Mouse (Mus musculus) ovary, postnatal 36 days (tissue): ENCODE data around the gene Xdh.

Experiments used
- DNase-seq: peaks from one replicate; pipeline ENCODE4 v3.0.0; 2022; ENCODE audit warnings: low spot score, mixed read lengths

Xdh gene

DNA sequence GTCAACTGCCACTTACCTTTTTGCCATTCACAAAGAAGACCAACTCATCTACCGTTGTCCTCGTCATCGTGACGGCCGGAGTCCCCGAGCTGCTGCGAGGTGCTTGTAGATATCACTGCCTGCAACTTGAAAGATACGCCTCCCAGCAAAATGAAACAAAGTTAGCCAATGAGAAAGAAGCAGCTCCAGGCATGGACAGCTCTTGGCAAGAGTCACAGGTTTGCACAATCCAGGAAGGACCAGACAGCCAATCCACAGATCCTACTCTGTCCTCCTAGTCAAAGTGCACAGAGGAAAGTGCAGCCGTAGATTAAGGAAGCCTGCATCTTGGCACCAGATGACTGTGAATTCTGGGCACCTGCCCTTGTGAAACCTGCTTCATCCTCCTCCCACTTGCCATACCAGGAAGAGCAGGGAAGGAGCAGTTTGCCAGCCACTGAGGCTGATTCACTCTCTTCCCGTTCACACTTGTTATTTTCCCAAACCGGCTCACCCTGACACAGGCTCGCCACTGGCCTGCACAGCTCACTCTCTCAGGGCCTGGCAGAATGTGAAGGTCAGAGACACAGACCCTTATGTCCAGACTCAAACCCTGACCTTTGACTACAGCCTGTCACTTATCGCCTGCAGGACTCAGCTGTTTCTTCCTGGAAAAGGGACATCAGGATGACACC lies at the start of gene Xdh:
TSS of gene Xdh (minus strand) at position 135 of the 674 bp plus-strand sequence.
- DNase-seq, result peak; percentile 41

DNA sequence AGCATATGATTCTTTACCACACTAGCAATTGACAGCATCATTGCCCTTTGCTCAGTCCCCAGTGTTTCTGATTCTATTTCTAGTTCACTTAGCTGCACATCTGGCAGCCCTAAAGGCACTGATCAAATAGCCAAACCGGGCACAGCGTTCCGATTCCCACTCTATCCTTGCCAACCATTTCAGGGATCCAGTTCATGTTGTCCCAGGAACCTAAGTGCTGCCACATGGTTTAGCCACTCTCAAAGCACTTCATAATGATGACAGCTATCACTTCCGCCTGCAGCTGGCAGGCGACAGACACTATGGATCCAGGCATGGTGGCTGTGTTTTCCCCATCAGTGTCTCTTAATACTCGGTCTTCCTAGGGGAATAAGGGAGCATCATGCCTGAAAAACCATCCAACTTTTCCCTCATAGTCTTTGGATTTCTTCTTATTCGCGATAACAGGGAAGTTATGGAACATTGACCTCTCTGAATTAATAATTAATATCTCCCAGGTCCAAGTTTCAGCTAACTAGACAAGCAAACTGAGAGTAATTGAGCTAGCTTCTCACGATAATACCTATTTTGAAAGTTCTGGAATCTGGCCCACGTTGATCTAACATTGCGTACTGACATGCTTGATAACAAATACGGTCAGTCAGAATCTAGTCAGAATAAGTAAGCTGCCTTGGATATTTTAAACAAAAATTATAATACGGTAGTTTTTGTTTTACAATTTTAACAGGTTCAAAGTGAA lies 46.1 kb upstream of the Xdh start:
- no peak for DNase-seq

DNA sequence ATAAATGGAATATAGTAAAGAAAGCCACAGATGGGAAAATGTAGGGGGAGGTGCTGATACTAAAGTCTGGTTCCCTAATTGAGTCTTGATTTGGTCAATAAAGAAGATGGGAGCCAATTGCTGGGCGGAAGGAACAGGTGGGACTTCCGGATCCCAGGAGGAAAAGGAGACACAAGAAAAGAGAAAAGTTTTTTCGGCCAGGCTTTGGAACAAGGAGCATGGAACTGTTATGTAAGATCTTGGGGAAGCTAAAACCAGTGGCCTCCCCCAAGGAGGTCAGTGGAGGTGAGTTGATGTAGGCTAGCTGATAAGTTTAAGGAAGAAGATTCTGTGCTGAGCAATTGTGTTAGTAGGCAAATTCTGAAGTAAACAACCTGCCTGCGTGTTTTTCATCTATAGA lies 41.3 kb upstream of the Xdh start:
- no peak for DNase-seq

DNA sequence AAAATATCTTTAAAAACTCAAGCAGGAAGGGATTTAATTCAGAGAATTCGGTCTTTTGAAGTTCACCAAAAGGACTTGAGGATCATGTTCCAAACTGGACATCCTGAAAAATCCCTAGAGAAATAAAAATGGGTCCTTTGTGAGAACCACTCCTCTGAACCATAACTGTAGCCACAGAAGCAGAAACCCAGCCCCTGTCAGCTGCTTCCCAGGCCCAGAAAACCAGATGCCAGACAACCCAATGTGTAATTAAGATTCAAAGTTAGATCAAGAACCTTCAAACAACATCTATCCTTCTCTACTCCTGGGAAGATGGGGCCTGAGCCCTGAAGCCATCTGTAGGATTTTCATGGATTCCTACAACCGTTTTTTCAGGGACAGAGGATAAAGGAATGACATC lies 36.6 kb upstream of the Xdh start:
- no peak for DNase-seq

DNA sequence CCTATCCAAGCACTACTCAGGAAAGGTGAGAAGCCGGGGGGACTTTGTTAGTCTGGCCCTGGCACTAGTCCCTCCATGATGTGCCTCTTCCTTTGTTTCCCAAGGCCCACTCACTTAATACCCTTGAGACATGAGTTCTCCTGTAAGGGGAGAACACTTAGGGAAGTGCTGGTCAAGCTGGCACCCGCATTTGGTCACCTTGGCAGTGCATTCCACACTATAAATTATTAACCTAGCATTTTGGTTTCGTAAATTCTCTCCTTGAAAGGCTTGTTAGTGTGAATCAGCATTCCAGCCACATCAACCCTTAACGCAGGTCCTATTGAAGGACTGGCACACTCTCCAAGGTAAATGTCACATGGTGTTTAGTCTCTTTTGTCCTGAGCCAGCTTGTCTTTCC lies 35.9 kb upstream of the Xdh start:
- no peak for DNase-seq

DNA sequence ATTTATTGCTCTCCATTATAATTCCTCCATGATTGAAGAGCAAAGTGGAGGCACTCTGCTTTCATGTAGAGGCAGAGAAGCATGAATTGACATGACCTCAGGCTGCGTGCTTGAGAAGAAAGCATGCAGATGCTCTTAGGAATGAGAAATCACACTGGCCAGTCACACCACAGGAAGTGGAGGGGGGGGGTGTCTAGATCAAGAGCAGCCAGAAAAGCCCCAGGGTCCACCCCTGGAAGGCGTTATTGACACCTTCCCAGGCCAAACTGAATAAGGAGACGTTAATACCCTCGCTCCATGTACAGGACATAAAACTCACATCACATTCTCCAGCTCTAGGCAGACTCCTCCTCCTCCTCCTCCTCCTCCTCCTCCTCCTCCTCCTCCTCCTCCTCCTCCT lies 34.5 kb upstream of the Xdh start:
- no peak for DNase-seq

DNA sequence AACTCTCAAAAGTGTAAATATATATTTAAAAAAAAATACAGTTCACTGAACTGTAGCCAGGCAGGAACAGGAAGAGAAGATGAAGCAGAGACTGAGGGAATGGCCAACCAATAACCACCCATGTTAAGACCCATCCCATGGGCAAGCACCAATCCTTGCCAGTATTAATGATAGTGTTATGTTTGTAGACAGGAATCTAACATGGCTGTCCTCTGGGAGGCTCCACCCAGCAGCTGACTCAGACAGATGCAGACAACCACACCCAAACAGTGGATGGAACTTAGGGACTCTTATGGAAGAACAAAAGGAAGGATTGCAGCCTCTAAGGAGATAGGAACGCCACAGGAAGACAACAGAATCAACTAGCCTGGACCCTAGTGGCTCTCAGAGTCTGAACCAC lies 32.9 kb upstream of the Xdh start:
- DNase-seq, result no peak

DNA sequence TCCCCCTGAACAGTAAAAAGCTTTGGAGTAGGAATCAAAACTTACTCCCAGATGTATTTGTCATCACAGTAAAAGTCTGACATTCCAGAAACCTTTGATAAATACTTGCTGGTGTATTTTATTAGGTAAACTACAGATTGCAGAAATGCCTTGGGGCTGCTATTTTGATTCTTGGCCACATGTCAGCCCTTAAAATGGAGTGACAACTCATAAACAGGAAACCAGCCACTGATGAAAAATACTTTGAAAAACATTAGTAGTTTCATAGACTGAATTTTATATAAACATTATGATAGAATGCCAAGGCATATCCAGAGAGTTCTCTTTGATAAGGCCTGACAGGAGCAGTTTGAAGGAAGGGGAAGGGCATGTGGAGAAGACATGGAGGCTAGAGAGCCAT lies 26.1 kb upstream of the Xdh start:
- no peak for DNase-seq

DNA sequence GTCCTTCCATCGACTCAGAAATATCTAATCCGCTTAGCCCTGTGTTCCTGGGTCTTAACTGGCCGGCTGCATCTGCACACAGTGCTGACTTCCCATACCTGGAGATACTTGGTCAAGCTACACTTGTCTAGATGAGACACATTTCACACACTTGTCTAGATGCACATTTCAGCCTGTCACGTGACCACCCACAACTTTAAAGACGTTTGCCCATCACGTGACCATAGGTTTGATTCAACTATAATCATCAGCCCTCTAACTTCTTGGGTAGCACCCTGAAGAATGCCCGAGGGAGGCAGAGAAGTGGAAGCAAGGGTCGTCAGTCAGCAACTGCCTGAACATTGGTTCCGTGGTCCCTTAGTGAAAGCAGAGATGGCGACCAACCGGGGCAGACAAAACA lies 22.7 kb upstream of the Xdh start:
- no peak for DNase-seq

DNA sequence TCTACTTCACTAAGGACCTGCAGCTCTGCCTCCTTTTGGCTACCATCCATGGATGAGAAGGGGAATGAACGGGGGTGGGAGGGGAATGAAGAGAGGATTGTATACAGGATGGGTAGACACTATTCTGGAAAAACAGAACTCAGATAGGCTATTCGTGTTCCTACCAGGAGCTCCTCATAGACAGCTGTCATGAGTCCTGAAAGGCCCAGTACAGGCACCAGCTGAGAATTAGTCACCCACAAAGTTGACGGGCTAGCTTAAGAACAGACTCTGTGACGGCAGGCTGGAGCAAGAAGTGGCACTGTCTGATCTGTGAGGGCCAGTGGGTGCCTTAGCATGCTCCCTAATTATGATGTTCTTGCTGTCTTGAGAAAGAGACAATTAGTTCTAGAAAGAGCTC lies 21.3 kb upstream of the Xdh start:
- no peak for DNase-seq

DNA sequence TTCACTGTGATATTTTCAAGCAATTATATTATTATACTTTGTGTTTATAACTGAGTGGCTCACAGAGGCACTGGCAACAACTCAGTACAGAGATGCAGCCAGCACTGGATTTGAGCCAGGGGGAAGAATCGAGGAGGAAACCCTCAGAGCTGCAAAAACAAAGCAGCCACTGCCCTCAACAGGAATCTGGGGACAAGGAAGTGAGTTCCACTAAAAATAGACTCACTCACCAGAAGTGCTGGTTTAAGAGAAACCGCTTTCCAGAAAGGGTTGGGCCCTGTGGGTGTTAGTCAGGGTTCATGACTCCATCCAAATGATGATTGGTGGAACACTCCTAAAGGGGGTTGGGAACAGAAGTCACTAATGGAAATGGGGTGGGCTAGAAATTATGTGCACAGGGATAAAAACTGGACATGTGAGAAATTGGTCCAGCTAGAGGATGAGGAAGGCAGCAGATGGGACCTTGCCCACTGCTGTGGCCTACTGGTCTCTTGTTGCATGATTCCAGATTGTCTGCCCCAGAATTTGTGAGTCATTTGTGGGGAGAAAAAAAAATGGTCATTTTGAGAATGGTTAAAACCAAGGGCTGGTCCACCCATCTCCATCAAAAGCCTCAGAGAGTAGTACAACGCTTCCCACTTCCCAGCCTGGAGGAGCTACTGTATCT lies 20.5 kb upstream of the Xdh start:
- DNase-seq, result peak; percentile 54

DNA sequence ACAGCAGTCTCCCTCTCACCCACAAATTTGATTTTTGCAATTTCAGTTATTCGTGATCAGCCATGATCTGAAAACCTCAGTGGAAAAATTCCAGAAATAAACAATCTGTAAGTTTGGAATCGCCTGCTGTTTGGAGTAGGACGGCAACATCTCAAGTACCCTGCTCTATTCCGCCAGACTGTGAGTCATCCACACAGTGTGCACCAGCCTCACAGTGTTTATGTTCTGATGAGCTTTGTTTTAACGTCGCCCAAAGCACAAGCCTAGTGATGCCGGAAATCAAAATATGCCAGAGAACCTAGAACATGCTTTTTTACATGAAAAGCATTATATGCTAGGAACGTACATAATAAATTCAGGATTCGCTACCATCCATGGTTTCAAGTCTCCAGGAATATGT lies 14.9 kb upstream of the Xdh start:
- no peak for DNase-seq

DNA sequence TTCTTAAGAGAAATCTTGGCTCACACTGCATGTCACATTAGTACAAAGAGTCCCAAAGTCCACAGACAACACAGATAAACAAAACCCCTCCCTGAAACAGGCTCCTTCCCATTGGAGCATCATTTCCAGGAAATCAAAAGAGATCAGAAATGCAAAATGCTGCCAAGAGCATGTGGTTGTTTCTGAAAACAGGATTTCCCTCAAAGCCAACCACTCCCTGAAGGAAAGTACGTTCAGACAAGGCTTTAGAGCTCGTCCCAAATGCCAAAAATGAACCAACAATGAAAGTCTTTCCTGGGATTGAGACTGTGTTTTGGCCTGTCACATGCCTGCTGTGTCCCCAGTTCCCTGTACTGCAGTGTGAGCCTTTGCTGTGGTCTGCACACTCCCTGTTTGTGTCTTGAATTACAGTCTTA lies 12.6 kb upstream of the Xdh start:
- no peak for DNase-seq

DNA sequence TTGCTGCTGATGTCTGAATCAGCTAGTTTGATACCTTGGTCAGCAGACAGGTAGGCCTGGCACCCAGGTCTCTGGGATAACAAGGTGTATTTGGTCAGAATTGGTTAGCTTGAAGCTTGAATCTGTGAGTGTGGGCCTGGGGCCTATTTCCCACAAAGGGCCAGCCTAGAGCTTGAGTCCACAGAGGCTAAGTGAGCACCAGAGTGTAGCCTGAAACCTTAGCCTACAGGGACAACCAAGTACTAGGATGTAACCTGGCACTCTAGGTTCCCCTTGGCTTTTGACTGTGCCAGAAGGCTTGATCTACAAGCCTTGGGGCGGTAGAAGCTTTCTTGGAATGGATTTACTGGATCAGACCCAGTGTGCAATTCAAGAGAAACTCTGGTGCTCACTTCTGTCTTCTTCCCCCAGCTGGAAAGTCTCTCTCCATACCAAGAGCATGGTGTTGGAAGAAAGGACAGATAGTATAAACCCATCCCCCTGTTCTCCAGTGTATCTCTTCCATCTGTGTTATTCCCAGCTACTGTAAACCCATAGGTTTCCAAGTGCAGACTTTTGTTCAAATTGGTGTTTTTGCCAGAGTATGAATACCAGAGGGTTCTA lies 11.9 kb upstream of the Xdh start:
- DNase-seq, result no peak

DNA sequence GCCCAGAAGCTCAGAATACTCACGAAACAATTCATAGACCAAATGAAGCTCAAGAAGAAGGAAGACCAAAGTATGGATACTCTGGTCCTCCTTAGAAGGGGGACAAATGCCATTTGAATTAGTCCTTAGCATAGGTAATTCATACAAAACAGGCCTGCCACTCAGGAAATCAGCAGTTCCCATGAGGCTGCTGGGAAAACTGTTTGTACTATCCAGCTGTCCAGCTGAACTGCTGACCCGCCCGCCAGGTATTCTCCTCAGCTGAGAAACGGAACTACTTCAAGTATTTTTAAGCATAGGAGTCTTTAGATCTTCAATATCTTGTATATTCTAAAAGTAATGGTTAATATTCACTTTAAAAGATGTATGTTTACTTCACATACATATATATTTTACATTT lies 10.7 kb upstream of the Xdh start:
- no peak for DNase-seq

DNA sequence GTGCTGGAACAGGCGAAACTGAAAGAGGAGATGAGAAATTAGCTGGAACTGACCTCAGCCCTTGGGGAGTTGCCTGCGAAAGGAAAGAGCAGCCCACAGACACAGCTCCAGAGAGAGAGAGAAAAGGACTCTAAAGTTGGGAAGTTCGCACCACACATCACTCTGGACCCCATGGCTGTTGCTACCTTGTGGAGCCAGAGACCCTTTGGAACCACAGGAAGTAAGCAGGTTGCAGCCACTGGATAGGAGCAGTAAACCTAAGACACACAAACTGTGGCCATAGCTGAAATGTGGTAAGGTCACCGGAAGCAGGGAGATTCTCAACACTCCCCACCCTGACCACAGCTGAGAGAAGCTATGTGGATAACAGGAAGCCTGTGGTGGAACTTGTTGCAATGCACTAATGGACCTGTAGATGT lies 2.1 kb upstream of the Xdh start:
- no peak for DNase-seq

DNA sequence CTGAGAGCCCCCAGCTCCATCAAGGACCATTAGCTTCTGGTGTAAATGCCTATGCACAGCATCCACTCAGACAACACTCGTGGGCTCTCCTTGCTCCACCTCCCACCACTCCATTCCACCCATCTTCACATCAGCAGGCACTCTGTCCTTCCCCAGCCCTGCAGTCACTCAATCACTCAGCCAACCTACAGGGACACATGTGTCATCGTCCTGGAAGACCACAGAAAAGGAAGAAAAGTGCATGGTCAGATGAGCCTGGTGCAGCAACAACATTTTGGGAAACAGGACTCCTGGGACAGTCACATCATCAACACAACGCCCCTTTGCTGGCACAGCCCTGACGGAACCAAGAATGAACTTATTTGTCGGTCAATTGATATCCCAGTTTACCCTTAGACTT lies 974 bp upstream of the Xdh start:
- DNase-seq, result no peak

DNA sequence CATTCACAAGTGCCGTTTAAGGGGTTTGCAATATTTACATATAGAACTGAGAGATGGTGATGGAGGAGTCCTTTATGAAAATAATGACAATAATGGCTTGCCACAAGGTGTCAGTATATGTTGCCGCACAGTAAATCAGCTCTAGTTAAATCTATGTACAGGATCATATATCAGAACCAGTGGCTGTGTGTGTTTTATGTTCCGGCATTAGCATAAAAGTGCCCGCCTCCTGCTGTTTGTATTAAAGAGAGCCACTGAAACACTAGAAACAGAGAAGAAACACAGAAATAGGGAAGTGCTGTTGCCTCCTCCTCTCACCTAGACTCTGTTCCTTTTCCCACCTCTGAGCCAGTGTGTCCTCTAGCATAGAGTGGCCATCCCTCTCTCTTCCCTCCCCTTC lies 498 bp downstream of the Xdh start:
- DNase-seq, result no peak

DNA sequence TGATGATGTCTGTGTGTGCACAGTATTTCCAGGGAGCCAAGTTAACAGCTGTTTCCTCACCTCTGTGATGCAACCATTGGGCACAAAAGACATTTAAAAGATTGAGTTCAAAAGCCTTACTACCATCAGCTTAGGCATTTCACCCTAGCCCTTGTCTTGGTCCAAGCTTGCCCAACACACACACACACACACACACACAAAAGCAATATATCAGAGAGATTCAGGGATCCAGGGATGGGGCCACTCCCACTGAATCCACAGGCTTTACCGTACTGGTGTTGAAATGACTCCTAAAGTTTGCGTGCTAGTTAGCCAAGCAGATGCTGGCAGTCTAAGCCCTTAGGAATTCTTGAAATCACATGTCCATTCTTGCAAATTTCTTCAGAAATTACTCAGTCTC lies 1.2 kb downstream of the Xdh start:
- DNase-seq, result no peak

DNA sequence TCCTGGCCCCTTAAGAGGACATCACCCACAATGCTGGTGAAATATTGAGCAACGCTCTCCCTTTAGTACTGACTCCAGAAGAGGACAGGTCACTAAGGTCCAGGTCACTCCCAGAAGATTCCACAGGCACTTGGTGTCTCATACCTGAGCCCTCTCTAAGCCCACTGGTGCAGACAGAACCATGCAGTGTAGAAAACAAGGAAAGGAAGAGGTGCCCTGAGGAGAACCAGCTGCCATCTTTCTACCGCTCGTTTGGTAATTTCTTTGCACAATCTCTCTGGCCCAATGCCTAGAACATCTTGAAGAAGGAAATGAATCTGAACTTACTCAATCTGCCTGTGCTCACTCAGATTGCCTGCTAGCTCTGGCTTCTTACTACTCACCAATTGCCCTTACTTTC lies 2.0 kb downstream of the Xdh start:
- no peak for DNase-seq

DNA sequence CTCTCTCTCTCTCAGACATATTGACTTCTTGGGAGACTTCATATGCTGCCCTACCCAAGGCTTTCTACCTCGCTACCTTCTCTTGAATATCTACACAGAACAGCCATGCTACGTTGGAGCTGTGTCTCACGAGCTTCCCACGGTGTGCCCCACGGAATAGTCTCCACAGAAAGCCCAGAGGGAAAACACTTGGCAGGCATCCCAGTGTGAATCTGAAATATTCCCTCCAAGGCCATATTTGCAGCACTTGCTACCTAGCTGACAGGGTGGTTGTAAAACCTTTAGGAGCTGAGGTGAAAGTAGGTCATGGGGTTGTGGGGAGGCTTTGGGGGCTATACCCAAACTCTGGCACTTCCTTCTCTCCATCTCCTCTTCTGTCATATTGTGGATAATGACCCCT lies 3.1 kb downstream of the Xdh start:
- DNase-seq, result no peak

DNA sequence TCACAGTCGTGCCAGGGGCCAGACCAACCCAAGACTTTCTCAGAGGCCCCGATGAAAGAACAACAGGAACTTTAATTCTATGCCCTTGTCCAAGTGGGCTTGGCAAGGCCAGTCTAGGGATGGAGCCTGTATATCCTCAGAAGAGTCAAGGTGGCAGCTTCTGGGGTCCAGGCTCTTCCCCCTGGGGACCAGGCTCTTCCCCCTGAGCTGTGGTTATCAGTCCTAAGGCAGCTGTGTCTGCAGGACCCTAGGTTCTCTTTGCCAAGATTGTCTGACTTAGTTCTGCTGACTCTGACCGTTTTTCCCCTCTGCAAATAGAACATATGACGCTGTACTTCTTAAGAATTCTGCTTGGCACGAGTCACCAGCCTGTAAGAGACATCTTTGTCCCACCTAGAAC lies 5.3 kb downstream of the Xdh start:
- no peak for DNase-seq
